Mouse (Mus musculus): ENCODE data around the gene Zfp180.
"Not testable (repeated sequence)": the region's sequence is repeated elsewhere in the genome, so short reads cannot be mapped to it uniquely, and the experiment has no call there.

- not testable (repeated sequence) for TF ChIP-seq CHD2 (IDR thresholded peaks at IDR 0.05; ENCODE audit: low read length); ZNF384 (IDR thresholded peaks at IDR 0.05; ENCODE audit: low read depth, low read length); POLR2AphosphoS2 (IDR thresholded peaks at IDR 0.05; ENCODE audit: low read length); CTCF (IDR thresholded peaks at IDR 0.05 in 2 of 3, conservative IDR thresholded peaks at IDR 0.05 in 1 of 3; ENCODE audit: control insufficient read depth in 1 of 3, insufficient read depth in 1 of 3, low read depth in 2 of 3, low read length in 3 of 3, poor library complexity in 1 of 3, severe bottlenecking in 1 of 3); EP300 (IDR thresholded peaks at IDR 0.05; ENCODE audit: low read depth in 1 of 2, low read length in 2 of 2); POLR2AphosphoS5 (IDR thresholded peaks at IDR 0.05; ENCODE audit: borderline replicate concordance, low read depth, low read length); TAL1 (IDR thresholded peaks at IDR 0.05; ENCODE audit: low read length); RAD21 (IDR thresholded peaks at IDR 0.05; ENCODE audit: low read depth, low read length); USF2 (IDR thresholded peaks at IDR 0.05; ENCODE audit: borderline replicate concordance in 1 of 2, insufficient read depth in 1 of 2, low read depth in 1 of 2, low read length in 2 of 2); POLR2A (IDR thresholded peaks at IDR 0.05; ENCODE audit: control insufficient read depth in 1 of 2, insufficient read depth in 1 of 2, low read depth in 1 of 2, low read length in 2 of 2, poor library complexity in 1 of 2); GATA1 (IDR thresholded peaks at IDR 0.05; ENCODE audit: low read depth, low read length); ZKSCAN1 (IDR thresholded peaks at IDR 0.05; ENCODE audit: low read depth, low read length); SIN3A (IDR thresholded peaks at IDR 0.05; ENCODE audit: low read length); MAZ (IDR thresholded peaks at IDR 0.05; ENCODE audit: low read depth, low read length)
Measured at GRCm38 (mm10) chr7:24074424-24074823, 7.3 kb upstream of the Zfp180 start.

Measured in MEL (cell line).